Mouse (Mus musculus) kidney, adult 2 months (tissue): ENCODE measurements around the gene Ccnd1.
"Not testable (repeated sequence)": the region's sequence is repeated elsewhere in the genome, so short reads cannot be mapped to it uniquely, and the experiment has no call there.

Source experiments
- CTCF ChIP-seq: fragments of 200-500 bp; conservative IDR thresholded peaks from 2 replicates; pipeline ENCODE4 v1.5.1; 2011; ENCODE audit warnings: low read depth, mild to moderate bottlenecking, control low read depth, low read length, moderate library complexity, mixed read lengths; ENCODE audit not compliant: insufficient read depth, insufficient read length
- POLR2A ChIP-seq: fragments of 200-500 bp; IDR thresholded peaks from one replicate; pipeline ENCODE4 v1.6.1; 2011; ENCODE audit warnings: low read depth, low read length, control low read depth

DNA sequence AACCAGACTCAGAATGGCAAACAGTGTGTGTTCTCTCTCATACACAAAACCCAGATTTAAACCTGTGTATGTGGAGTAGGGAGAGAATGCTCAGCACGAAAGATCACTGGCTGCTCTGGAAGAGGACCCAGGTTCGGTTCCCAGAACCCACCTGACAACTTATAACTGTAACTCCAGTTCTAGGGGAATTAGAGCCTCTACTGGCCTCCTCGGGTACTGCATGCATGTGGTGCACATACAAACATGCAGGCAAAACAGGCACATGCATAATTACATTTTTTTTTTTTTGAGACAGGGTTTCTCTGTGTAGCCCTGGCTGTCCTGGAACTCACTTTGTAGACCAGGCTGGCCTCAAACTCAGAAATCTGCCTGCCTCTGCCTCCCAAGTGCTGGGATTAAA, 34.2 kb downstream of the Ccnd1 start:
- not testable (repeated sequence) for TF ChIP-seq CTCF, POLR2A
